Mouse (Mus musculus): ENCODE results near the gene Epha6.
A peak's percentile ranks its signal among the peaks of the same experiment; 100 is the strongest.

The Epha6 gene

GRCm38 (mm10) chr16:60605061-60605831, at the start of gene Epha6:
Epha6 (minus strand) TSS chr16:60605531.
- DNase-seq (ENCODE audit: low spot score), result peak; percentile 3

DNA sequence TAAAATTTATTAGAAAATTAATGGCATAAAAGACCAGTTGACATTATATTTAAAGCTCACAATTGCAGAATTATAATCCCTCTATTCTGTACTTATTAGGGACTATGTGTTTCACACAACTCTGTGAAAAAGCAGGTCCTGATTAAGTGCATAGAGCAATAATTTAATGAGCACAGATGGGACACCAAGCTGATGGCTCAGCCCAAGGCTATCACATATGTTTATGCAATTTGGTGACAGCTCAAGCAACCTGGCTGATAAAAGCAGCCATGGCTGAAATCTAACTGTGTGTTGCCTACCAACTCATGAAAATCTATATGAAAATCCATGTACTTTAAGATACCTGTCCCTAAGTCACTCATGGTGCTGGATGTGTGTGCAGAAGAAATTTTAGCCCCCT, 46.4 kb upstream of the Epha6 start:
- DNase-seq (ENCODE audit: low spot score), result no peak

DNA sequence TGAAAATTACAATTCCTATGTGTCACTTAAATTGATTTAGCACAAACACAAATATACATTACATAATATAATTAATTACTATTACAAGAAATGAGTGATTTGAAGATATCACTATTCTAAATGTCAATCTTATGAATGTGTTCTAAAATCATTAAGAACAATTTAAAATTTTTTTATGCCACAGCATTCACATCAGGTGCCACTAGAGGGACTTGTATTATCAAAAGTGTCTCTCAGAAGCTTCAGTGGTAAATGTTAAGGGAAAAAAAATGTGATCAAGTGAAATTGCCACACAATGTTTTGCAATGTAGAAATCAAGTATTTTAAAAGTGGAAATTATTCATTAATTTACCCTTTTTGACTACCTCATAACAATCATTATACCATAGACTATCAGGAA, 22.8 kb upstream of the Epha6 start:
- DNase-seq (ENCODE audit: low spot score), result no peak

- DNase-seq (ENCODE audit: low spot score), result peak; percentile 11
Observed at GRCm38 (mm10) chr16:60605832-60606583, 677 bp upstream of the Epha6 start.

- no peak for DNase-seq (ENCODE audit: low spot score)
Observed at GRCm38 (mm10) chr16:60604613-60605012, 718 bp downstream of the Epha6 start.

DNA sequence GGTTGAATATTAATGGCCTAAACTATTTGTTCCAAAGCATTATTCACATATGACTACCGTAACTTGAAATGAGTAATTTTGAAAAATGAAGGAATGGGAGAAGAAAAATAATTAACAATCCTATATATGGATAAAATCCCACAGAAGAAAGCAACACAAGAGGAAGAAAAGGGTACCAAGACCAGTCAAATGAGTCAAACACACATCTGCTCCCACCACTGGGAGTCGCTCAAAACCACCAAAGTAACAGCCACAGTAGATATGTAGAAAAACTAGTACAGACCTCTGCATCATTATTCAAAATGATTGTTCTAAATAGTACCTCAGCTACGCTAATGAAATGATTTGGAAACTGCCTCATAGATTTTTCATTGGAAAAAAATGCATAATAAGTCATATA, 20.0 kb downstream of the Epha6 start:
- no peak for DNase-seq (ENCODE audit: low spot score)

DNA sequence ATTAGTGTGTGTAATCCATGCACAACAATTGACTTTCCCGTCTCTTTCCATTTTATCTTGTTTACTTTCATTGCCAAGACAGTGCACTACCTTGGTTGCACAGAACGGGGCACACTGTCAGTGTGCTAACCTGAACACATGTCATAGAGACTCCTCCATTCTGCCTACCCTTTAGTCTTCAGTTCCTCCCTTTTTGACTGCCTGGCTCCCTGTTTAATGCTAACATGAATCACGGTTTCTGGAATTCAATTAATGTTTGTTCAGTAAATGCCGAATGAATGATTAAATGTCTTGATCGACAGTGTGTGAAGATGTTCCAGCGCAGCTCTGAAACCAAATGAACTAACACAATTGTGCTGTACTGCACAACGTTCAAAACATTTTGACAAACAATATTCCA, 20.6 kb downstream of the Epha6 start:
- no peak for DNase-seq (ENCODE audit: low spot score)

- DNase-seq (ENCODE audit: low spot score), result no peak
Observed at GRCm38 (mm10) chr16:60570546-60570945, 34.8 kb downstream of the Epha6 start.

DNA sequence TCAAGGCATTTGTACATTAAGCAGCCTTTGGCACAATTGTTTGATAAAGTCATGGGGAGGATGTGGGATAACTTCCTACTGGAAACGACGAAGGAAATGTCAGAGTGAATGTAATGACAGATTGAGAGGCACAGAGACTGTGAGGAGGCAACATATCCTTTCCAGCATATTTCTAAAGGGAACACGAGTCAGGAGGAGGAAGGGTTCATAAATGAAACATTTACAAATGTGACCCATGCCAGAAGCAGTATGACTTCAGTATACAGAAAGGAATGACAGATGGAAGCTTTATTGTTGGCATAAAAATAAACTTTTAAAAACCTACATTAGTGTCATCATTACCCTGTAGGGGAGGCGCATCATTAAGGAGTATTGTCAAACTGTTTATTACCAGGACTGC, 60.9 kb downstream of the Epha6 start:
- DNase-seq (ENCODE audit: low spot score), result no peak

DNA sequence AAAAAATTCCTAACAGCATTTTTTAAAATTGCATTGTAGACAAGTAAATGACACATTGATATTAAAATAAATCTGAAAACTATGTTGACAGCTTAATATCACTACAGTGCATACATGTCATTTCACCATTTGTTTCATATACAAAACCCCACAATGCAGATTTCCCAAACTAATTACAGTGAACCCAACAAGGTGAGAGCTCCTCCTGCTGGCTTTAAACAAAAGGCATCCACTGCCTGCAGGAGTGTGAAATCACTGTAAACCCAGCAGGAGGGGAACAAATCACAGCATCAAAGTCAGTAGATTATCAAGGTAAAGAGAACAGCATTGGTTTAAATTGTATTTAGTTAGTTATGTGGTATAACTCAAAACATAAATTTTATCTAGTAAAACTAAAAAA, 67.1 kb downstream of the Epha6 start:
- no peak for DNase-seq (ENCODE audit: low spot score)

- DNase-seq (ENCODE audit: low spot score), result no peak
Observed at GRCm38 (mm10) chr16:60509707-60510106, 95.6 kb downstream of the Epha6 start.

- no peak for DNase-seq (ENCODE audit: low spot score)
Observed at GRCm38 (mm10) chr16:60499567-60499966, 105.8 kb downstream of the Epha6 start.

GRCm38 (mm10) chr16:60475776-60476175, 129.6 kb downstream of the Epha6 start:
- DNase-seq (ENCODE audit: low spot score), result no peak

GRCm38 (mm10) chr16:60468200-60468785, 137.0 kb downstream of the Epha6 start:
- no peak for DNase-seq (ENCODE audit: low spot score)

DNA sequence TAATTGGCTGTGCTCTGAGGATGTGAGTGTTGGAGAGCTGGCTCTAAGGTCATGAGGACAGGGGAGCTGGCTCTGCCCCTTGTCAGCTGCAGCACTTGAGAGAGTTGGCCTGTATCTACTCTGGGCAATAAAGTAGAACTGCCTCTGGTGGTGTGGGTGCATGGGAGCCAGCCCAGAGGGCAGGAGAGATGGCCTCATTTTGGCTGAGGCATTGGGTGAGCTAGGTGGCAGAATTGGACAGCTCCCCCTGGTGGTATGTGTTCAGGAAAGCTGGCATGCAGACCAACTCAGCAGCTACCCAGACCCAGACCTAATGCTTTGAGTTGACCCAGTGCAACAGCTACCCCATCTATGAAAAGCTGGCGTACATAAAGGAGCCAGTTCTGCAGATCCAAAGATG, 170.0 kb downstream of the Epha6 start:
- DNase-seq (ENCODE audit: low spot score), result peak; percentile 0

- no peak for DNase-seq (ENCODE audit: low spot score)
Observed at GRCm38 (mm10) chr16:60434241-60434640, 171.1 kb downstream of the Epha6 start.

- DNase-seq (ENCODE audit: low spot score), result no peak
Observed at GRCm38 (mm10) chr16:60395306-60395705, 210.0 kb downstream of the Epha6 start.

DNA sequence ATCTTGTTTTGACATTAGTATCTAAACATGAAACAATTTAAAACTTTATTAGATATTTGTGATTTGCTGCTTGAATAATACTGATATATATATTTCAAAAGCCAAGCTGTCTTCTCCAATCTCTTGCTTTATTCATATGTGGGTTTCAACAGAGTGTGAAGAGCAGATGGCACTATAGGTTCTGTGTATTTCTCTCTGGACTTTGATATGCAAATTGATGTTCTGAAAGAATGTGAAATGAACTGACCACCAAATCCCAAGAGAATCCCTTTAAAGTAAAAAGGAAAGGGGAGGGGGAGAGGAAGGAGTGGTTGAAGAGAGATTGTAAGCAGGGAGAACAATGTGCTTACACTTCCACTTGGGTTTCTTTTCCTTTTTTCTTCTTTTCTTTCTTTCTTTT, 212.4 kb downstream of the Epha6 start:
- DNase-seq (ENCODE audit: low spot score), result no peak

GRCm38 (mm10) chr16:60375147-60375546, 230.2 kb downstream of the Epha6 start:
- no peak for DNase-seq (ENCODE audit: low spot score)

DNA sequence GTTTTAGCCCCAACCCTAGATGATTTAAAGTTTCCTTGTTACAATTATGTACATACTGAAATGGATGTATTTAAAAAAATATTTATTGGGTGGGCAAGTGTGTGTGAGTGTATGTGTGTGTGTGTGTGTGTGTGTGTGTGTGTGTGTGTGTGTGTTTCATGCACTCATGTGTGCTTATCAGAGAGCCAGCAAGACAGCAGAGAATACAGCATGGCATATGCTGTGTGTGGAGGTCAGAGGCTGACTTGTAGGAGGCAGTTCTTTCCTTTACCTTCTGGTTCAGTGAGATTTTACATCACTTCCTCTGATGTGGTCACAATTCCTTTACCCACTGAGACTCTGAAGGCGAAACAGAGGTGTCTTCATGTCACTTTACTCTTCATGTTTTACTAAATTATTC, 321.4 kb downstream of the Epha6 start:
- DNase-seq (ENCODE audit: low spot score), result no peak

DNA sequence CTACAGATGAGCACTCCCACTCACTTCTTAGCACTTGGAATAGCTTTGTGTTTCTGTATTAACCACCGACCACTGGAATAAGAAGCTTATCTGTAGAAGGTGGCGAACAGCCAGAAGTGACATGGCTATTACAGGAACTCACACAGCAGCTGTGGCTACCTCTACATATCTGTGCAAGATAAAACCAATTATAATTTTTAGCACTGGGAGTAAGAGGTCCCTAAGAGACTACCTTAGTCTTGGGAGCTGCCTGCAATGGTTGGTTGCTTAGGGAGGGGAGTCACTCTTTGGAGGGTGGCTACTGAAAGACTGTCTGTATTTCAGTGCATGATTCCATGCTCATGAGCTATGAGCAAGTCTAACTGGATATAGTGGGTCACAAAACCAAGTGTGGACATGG, 331.2 kb downstream of the Epha6 start:
- DNase-seq (ENCODE audit: low spot score), result no peak

- no peak for DNase-seq (ENCODE audit: low spot score)
Observed at GRCm38 (mm10) chr16:60266367-60267351, 338.7 kb downstream of the Epha6 start.
